ENCODE assay signal across 11 mouse cellular contexts in the genomic region with DNA sequence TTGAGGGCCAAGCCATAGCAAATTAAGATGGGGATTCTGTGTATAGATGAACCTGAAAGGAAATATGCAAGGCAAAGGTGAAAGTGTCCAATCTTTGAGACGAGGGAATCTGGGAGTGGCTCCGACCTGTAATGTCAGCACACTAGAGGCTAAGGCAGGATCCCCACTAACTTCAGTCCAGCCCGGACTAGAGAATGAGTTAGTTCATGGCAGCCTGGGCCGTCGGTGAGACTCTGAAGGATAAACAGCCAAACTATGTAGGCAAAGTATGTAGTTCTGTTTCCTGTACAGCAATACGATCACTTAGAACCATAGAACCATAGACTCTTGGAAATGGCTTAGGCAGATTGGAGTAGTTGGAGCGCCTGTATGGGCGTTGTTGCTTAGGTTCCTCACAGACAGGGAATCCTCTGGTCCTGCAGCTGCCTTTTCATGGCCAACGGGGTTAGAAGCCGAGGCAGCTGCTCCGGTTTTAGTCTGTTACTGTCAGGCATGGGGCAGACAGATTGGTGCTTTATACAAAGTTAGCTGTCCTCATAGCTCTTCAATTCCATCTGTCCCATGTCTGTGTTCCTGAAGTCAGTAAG. TPM values are rescaled to one million over a fixed set of nuclear protein-coding genes. Genes with fewer than 3 reads are reported as not detected.
DNase-seq lines count a peak whose midpoint lies in the region; ATAC-seq and TF ChIP-seq lines count a peak whose summit lies in the region.
"Had no signal": no experiment of that assay in that cellular context is flagged by ENCODE, and none has a peak within 500 bp of the region (broad histone marks: within the 10 kb centered on the region; RNA-seq: fewer than 3 reads in every experiment).

No protein-coding gene starts in this region.

- no peak overlapping the region for H3K9ac ChIP-seq in intestine, embryonic 16.5 days (ENCODE audit: low read depth, low read length)
- no peak overlapping the region for H3K9ac ChIP-seq in intestine, postnatal 0 days (ENCODE audit: low read depth, low read length)
- H3K9ac ChIP-seq in forebrain, postnatal 0 days = no peak overlapping the region
- H3K9ac ChIP-seq in midbrain, embryonic 14.5 days (replicated peaks; ENCODE audit: low read length) = no peak overlapping the region
- H3K9ac ChIP-seq: embryonic facial prominence, embryonic 15.5 days had no signal

- no peak for ATAC-seq in intestine, embryonic 16.5 days
- ATAC-seq in intestine, postnatal 0 days = no peak
- peak; percentile 7 for ATAC-seq in activated CD4-positive, CD25-positive, alpha-beta regulatory T cell, adult 4 months
- no peak for ATAC-seq in forebrain, postnatal 0 days
- ATAC-seq in midbrain, embryonic 14.5 days (ENCODE audit: low FRiP score, low TSS enrichment) = no peak

- DNase-seq in forebrain, postnatal 0 days = no peak
- no peak for DNase-seq in midbrain, embryonic 14.5 days
- DNase-seq in left cerebral cortex, postnatal 25 days (ENCODE audit: low spot score in 2 of 2) = no peak
- no peak for DNase-seq in kidney, adult 18-20 months
- DNase-seq in adipocyte (ENCODE audit: low spot score) = no peak
- DNase-seq: adrenal gland, postnatal 14 days; liver had no signal

- no peak for TF ChIP-seq CTCF in intestine, postnatal 0 days (IDR thresholded peaks at IDR 0.05; ENCODE audit: low read depth)
- TF ChIP-seq CTCF in forebrain, postnatal 0 days (IDR thresholded peaks at IDR 0.05; ENCODE audit: low read depth) = no peak

- H3K4me2 ChIP-seq in intestine, embryonic 16.5 days (ENCODE audit: low read depth, low read length) = no peak overlapping the region
- H3K4me2 ChIP-seq in intestine, postnatal 0 days (replicated peaks; ENCODE audit: low read depth) = no peak overlapping the region
- no peak overlapping the region for H3K4me2 ChIP-seq in forebrain, postnatal 0 days (ENCODE audit: low read depth)
- H3K4me2 ChIP-seq in midbrain, embryonic 14.5 days (ENCODE audit: low read length) = no peak overlapping the region
- H3K4me2 ChIP-seq: embryonic facial prominence, embryonic 15.5 days had no signal

- H3K27me3 ChIP-seq in intestine, embryonic 16.5 days (replicated peaks; ENCODE audit: control insufficient read depth, insufficient read depth, low read length) = no peaks in the 10 kb centered on the region
- H3K27me3 ChIP-seq in intestine, postnatal 0 days (replicated peaks; ENCODE audit: control insufficient read depth, insufficient read depth, low read length) = no peaks in the 10 kb centered on the region
- H3K27me3 ChIP-seq in forebrain, postnatal 0 days (ENCODE audit: insufficient read depth, low read length) = no peaks in the 10 kb centered on the region
- no peaks in the 10 kb centered on the region for H3K27me3 ChIP-seq in midbrain, embryonic 14.5 days (ENCODE audit: control insufficient read depth, insufficient read depth, low read length)
- H3K27me3 ChIP-seq: embryonic facial prominence, embryonic 15.5 days had no signal

- H3K9me3 ChIP-seq in intestine, embryonic 16.5 days (ENCODE audit: control insufficient read depth, low read length) = no peaks in the 10 kb centered on the region
- H3K9me3 ChIP-seq in intestine, postnatal 0 days (ENCODE audit: control insufficient read depth) = no peaks in the 10 kb centered on the region
- H3K9me3 ChIP-seq in forebrain, postnatal 0 days (ENCODE audit: low read length) = no peaks in the 10 kb centered on the region
- no peaks in the 10 kb centered on the region for H3K9me3 ChIP-seq in midbrain, embryonic 14.5 days (ENCODE audit: control insufficient read depth, low read length)
- H3K9me3 ChIP-seq: embryonic facial prominence, embryonic 15.5 days had no signal

- intact Hi-C loops in left cerebral cortex, postnatal 25 days (cut with DNase I) = no loop called here

- H3K4me1 ChIP-seq in intestine, embryonic 16.5 days (ENCODE audit: control insufficient read depth, insufficient read depth, low read length) = peaks cover 24% of the 10 kb centered on the region
- 0 out of 2 replicates have a peak, but pooled peaks cover 8% of the 10 kb centered on the region for H3K4me1 ChIP-seq in intestine, postnatal 0 days (replicated peaks; ENCODE audit: control insufficient read depth, insufficient read depth, low read length)
- peaks cover 25% of the 10 kb centered on the region for H3K4me1 ChIP-seq in forebrain, postnatal 0 days (ENCODE audit: insufficient read depth)
- peaks cover 49% of the 10 kb centered on the region for H3K4me1 ChIP-seq in midbrain, embryonic 14.5 days (ENCODE audit: control insufficient read depth, insufficient read depth, low read length)

- 76% methylated on average over 11 of the region's 11 CpGs for WGBS in intestine, embryonic 16.5 days
- WGBS in intestine, postnatal 0 days = 73% methylated on average over 11 of the region's 11 CpGs
- WGBS in forebrain, postnatal 0 days = 79% methylated on average over 11 of the region's 11 CpGs
- 76% methylated on average over 11 of the region's 11 CpGs for WGBS in midbrain, embryonic 14.5 days

- no peaks in the 10 kb centered on the region for H3K36me3 ChIP-seq in intestine, embryonic 16.5 days (ENCODE audit: control insufficient read depth, insufficient read depth, low read length)
- no peaks in the 10 kb centered on the region for H3K36me3 ChIP-seq in intestine, postnatal 0 days (ENCODE audit: control insufficient read depth, insufficient read depth)
- no peaks in the 10 kb centered on the region for H3K36me3 ChIP-seq in forebrain, postnatal 0 days (ENCODE audit: insufficient read depth)
- no peaks in the 10 kb centered on the region for H3K36me3 ChIP-seq in midbrain, embryonic 14.5 days (ENCODE audit: control insufficient read depth, insufficient read depth, low read length)

- H3K4me3 ChIP-seq in intestine, embryonic 16.5 days (ENCODE audit: low read length) = no peak overlapping the region
- H3K4me3 ChIP-seq in intestine, postnatal 0 days (ENCODE audit: low read depth, low read length) = no peak overlapping the region
- no peak overlapping the region for H3K4me3 ChIP-seq in forebrain, postnatal 0 days (ENCODE audit: low read depth, low read length)
- H3K4me3 ChIP-seq in midbrain, embryonic 14.5 days (replicated peaks; ENCODE audit: low read depth, low read length) = no peak overlapping the region
- H3K4me3 ChIP-seq: embryonic facial prominence, embryonic 15.5 days had no signal

- H3K27ac ChIP-seq in intestine, embryonic 16.5 days (ENCODE audit: low read length) = peak overlapping the region; percentile 59; the same call in 1 of the 2 replicates
- H3K27ac ChIP-seq in intestine, postnatal 0 days (ENCODE audit: low read depth, low read length) = no peak overlapping the region
- peak overlapping the region; percentile 40; the same call in 1 of the 2 replicates for H3K27ac ChIP-seq in forebrain, postnatal 0 days (ENCODE audit: low read depth, low read length)
- peak overlapping the region; percentile 65; the same call in 1 of the 2 replicates for H3K27ac ChIP-seq in midbrain, embryonic 14.5 days (replicated peaks; ENCODE audit: low read depth, low read length)
- H3K27ac ChIP-seq: embryonic facial prominence, embryonic 15.5 days had no signal

RNA-seq across cellular contexts. Expression of a gene that starts 39.4 kb away (rescaled TPM):
- polyA plus RNA-seq in intestine, embryonic 16.5 days (2015; fragmentation: Nextera tagmentation; extraction: Ambion mirVana) = 17.6 and 21.0 TPM in 2 replicates
- polyA plus RNA-seq in intestine, postnatal 0 days (2015; fragmentation: Nextera tagmentation; extraction: Ambion mirVana) = 8.6 and 9.4 TPM in 2 replicates
- polyA plus RNA-seq in activated CD4-positive, CD25-positive, alpha-beta regulatory T cell, adult 4 months (2017; shearing (Covaris generic)) = 10 to 100 TPM; 72.8 to 79.5 TPM
- total RNA-seq in forebrain, postnatal 0 days (2014; rRNA removed) = 35.0 and 54.8 TPM in 2 replicates
- polyA plus RNA-seq in forebrain, postnatal 0 days (2015; fragmentation: Nextera tagmentation; extraction: Ambion mirVana) = 12.6 and 23.5 TPM in 2 replicates
- 49.8 and 57.9 TPM in 2 replicates for polyA plus RNA-seq in midbrain, embryonic 14.5 days (2014; fragmentation: Nextera tagmentation; extraction: Ambion mirVana)
- total RNA-seq in left cerebral cortex, postnatal 25 days (2021) = 100 to 1,000 TPM; 108 to 125 TPM
